Mouse (Mus musculus) midbrain, embryonic 14.5 days (tissue): ENCODE data around the gene Camta2. TPM values are rescaled to one million over a fixed set of nuclear protein-coding genes. Genes with fewer than 3 reads are reported as not detected.

Source experiments
- ATAC-seq: fragments of 200-750 bp; cut with Nextera tagmentation; 2 replicates; pipeline ENCODE4 v1.8.0; 2017; ENCODE audit warnings: moderate number of reproducible peaks, moderate library complexity; ENCODE audit not compliant: low FRiP score, low TSS enrichment
- DNase-seq: peaks from one replicate; pipeline ENCODE4 v3.0.0-alpha.2; 2015
- H3K27ac ChIP-seq: fragments of 300-500 bp; sonication (generic); replicated peaks from 2 replicates; pipeline ENCODE4 v1.5.1; 2014; ENCODE audit warnings: mild to moderate bottlenecking, low read depth, low read length, moderate library complexity
- H3K27me3 ChIP-seq: fragments of 300-500 bp; sonication (generic); 2 replicates; pipeline ENCODE4 v1.6.1; 2014; ENCODE audit warnings: low read length, control low read depth, mixed read lengths; ENCODE audit not compliant: control insufficient read depth, insufficient read depth
- H3K36me3 ChIP-seq: fragments of 300-500 bp; sonication (generic); 2 replicates; pipeline ENCODE4 v1.6.1; 2014; ENCODE audit warnings: low read length, control low read depth; ENCODE audit not compliant: control insufficient read depth, insufficient read depth
- H3K4me1 ChIP-seq: fragments of 300-500 bp; sonication (generic); 2 replicates; pipeline ENCODE4 v1.6.1; 2014; ENCODE audit warnings: mild to moderate bottlenecking, antibody characterized with exemption, low read length, control low read depth; ENCODE audit not compliant: control insufficient read depth, insufficient read depth
- H3K4me2 ChIP-seq: fragments of 300-500 bp; sonication (generic); 2 replicates; pipeline ENCODE4 v1.6.1; 2014; ENCODE audit warnings: mild to moderate bottlenecking, low read length, moderate library complexity
- H3K4me3 ChIP-seq: fragments of 300-500 bp; sonication (generic); replicated peaks from 2 replicates; pipeline ENCODE4 v1.5.1; 2014; ENCODE audit warnings: low read depth, low read length
- H3K9ac ChIP-seq: fragments of 300-500 bp; sonication (generic); replicated peaks from 2 replicates; pipeline ENCODE4 v1.6.1; 2014; ENCODE audit warnings: mild to moderate bottlenecking, low read length, moderate library complexity
- H3K9me3 ChIP-seq: fragments of 300-500 bp; sonication (generic); 2 replicates; pipeline ENCODE4 v1.6.1; 2016; ENCODE audit warnings: low read length, control low read depth, mixed read lengths; ENCODE audit not compliant: control insufficient read depth
- WGBS: fragments of 180-500 bp; shearing (Covaris S2); extraction: QIAGEN DNeasy Blood & Tissue Kit; methylation state at CpG from one replicate; pipeline ENCODE4 v1.1.7; 2014; 5-methylcytosine and 5-hydroxymethylcytosine counted together
- polyA plus RNA-seq: library from polyadenylated mRNA; unstranded; fragments of >200 nt; fragmentation: Nextera tagmentation; extraction: Ambion mirVana; gene quantifications from 2 replicates; pipeline ENCODE4 v1.2.1, GENCODE M21; 2014

Camta2 gene
- 19.4 and 21.0 TPM in 2 replicates for polyA plus RNA-seq

- ATAC-seq = peak; percentile 85
- WGBS = under 1% methylated on average over 55 of the region's 55 CpGs
Measured at GRCm38 (mm10) chr11:70687601-70688199, at the start of gene Camta2. Camta2 (minus strand) TSS chr11:70688105.

GRCm38 (mm10) chr11:70733256-70733655 lies 45.4 kb upstream of the Camta2 start:
- no peak for ATAC-seq
- H3K9me3 ChIP-seq = no peaks in the 10 kb centered on the region
- no peak overlapping the region for H3K27ac ChIP-seq
- H3K4me1 ChIP-seq = no peaks in the 10 kb centered on the region
- DNase-seq = no peak
- H3K4me2 ChIP-seq = no peak overlapping the region
- no peak overlapping the region for H3K9ac ChIP-seq
- WGBS = 77% methylated on average over 5 of the region's 5 CpGs
- no peaks in the 10 kb centered on the region for H3K27me3 ChIP-seq
- H3K36me3 ChIP-seq = peaks cover 13% of the 10 kb centered on the region
- no peak overlapping the region for H3K4me3 ChIP-seq

More at GRCm38 (mm10) chr11:70687601-70688199, at the start of gene Camta2:
- H3K27me3 ChIP-seq = no peaks in the 10 kb centered on the region
- peaks cover 18% of the 10 kb centered on the region for H3K36me3 ChIP-seq
- DNase-seq = peak; percentile 91
- H3K4me3 ChIP-seq = peak within 1 kb of the TSS; percentile 91
- peaks cover 21% of the 10 kb centered on the region for H3K4me1 ChIP-seq
- peak within 1 kb of the TSS; percentile 85 for H3K4me2 ChIP-seq
- H3K9ac ChIP-seq = peak within 1 kb of the TSS; percentile 84
- peak within 1 kb of the TSS; percentile 85 for H3K27ac ChIP-seq
- no peaks in the 10 kb centered on the region for H3K9me3 ChIP-seq

GRCm38 (mm10) chr11:70731178-70731577 lies 43.3 kb upstream of the Camta2 start:
- H3K4me1 ChIP-seq = no peaks in the 10 kb centered on the region
- H3K27me3 ChIP-seq = no peaks in the 10 kb centered on the region
- ATAC-seq (no peak), DNase-seq (peak; percentile 41)
- H3K9me3 ChIP-seq = no peaks in the 10 kb centered on the region
- no peak overlapping the region for H3K4me2 ChIP-seq
- H3K9ac ChIP-seq = no peak overlapping the region
- peaks cover 34% of the 10 kb centered on the region for H3K36me3 ChIP-seq
- 69% methylated on average over 5 of the region's 5 CpGs for WGBS
- H3K4me3 ChIP-seq = no peak overlapping the region
- H3K27ac ChIP-seq = no peak overlapping the region

GRCm38 (mm10) chr11:70730427-70731038 lies 42.6 kb upstream of the Camta2 start:
- no peaks in the 10 kb centered on the region for H3K4me1 ChIP-seq
- H3K9me3 ChIP-seq = no peaks in the 10 kb centered on the region
- H3K4me3 ChIP-seq = no peak overlapping the region
- no peak overlapping the region for H3K27ac ChIP-seq
- ATAC-seq (no peak), DNase-seq (no peak)
- 87% methylated on average over 9 of the region's 9 CpGs for WGBS
- H3K27me3 ChIP-seq = no peaks in the 10 kb centered on the region
- no peak overlapping the region for H3K4me2 ChIP-seq
- H3K9ac ChIP-seq = no peak overlapping the region
- H3K36me3 ChIP-seq = peaks cover 40% of the 10 kb centered on the region

- peaks cover 62% of the 10 kb centered on the region for H3K36me3 ChIP-seq
- no peaks in the 10 kb centered on the region for H3K9me3 ChIP-seq
- WGBS = 96% methylated on average over 5 of the region's 5 CpGs
- no peak overlapping the region for H3K9ac ChIP-seq
- H3K4me3 ChIP-seq = no peak overlapping the region
- H3K27me3 ChIP-seq = no peaks in the 10 kb centered on the region
- no peak for ATAC-seq
- no peak for DNase-seq
- H3K27ac ChIP-seq = no peak overlapping the region
- H3K4me1 ChIP-seq = no peaks in the 10 kb centered on the region
- no peak overlapping the region for H3K4me2 ChIP-seq
Measured at GRCm38 (mm10) chr11:70727385-70727784, 39.5 kb upstream of the Camta2 start.

GRCm38 (mm10) chr11:70726585-70726984 lies 38.7 kb upstream of the Camta2 start:
- H3K36me3 ChIP-seq = peaks cover 70% of the 10 kb centered on the region

GRCm38 (mm10) chr11:70724706-70725105 lies 36.8 kb upstream of the Camta2 start:
- H3K9ac ChIP-seq = no peak overlapping the region
- no peak for ATAC-seq
- H3K4me2 ChIP-seq = no peak overlapping the region
- no peak overlapping the region for H3K4me3 ChIP-seq
- H3K9me3 ChIP-seq = no peaks in the 10 kb centered on the region
- H3K36me3 ChIP-seq = peaks cover 86% of the 10 kb centered on the region
- no peaks in the 10 kb centered on the region for H3K27me3 ChIP-seq
- 92% methylated on average over 9 of the region's 9 CpGs for WGBS
- H3K27ac ChIP-seq = no peak overlapping the region
- DNase-seq = no peak
- H3K4me1 ChIP-seq = no peaks in the 10 kb centered on the region

More at GRCm38 (mm10) chr11:70726585-70726984, 38.7 kb upstream of the Camta2 start:
- 98% methylated on average over 2 of the region's 2 CpGs for WGBS
- H3K27ac ChIP-seq = no peak overlapping the region
- no peak for DNase-seq
- no peak overlapping the region for H3K4me3 ChIP-seq
- no peaks in the 10 kb centered on the region for H3K4me1 ChIP-seq
- H3K27me3 ChIP-seq = no peaks in the 10 kb centered on the region
- H3K9ac ChIP-seq = no peak overlapping the region
- H3K9me3 ChIP-seq = no peaks in the 10 kb centered on the region
- no peak overlapping the region for H3K4me2 ChIP-seq
- no peak for ATAC-seq

GRCm38 (mm10) chr11:70721072-70721471 lies 33.2 kb upstream of the Camta2 start:
- Histone ChIP-seq H3K27me3 (no peaks in the 10 kb centered on the region), H3K36me3 (peaks cover 89% of the 10 kb centered on the region), H3K9ac (no peak overlapping the region), H3K4me2 (no peak overlapping the region), H3K9me3 (no peaks in the 10 kb centered on the region), H3K4me1 (no peaks in the 10 kb centered on the region), H3K4me3 (no peak overlapping the region), H3K27ac (no peak overlapping the region)
- ATAC-seq = no peak
- 100% methylated on average over 3 of the region's 3 CpGs for whole genome bisulfite sequencing
- DNase-seq = no peak

- H3K36me3 ChIP-seq = peaks cover 85% of the 10 kb centered on the region
- H3K9me3 ChIP-seq = no peaks in the 10 kb centered on the region
- no peak overlapping the region for H3K27ac ChIP-seq
- H3K4me1 ChIP-seq = no peaks in the 10 kb centered on the region
- no peak overlapping the region for H3K4me2 ChIP-seq
- H3K9ac ChIP-seq = no peak overlapping the region
- DNase-seq (no peak), ATAC-seq (no peak)
- no peaks in the 10 kb centered on the region for H3K27me3 ChIP-seq
- H3K4me3 ChIP-seq = no peak overlapping the region
- 94% methylated on average over 3 of the region's 3 CpGs for WGBS
Measured at GRCm38 (mm10) chr11:70720567-70720966, 32.7 kb upstream of the Camta2 start.
